Mouse (Mus musculus): ENCODE measurements at regions not wholly inside any gene's neighbourhood (a gene's known extent, or its start where the extent isn't known, plus 50 kb on each side); places are given as distances from the start of the nearest gene placed in this dataset.

- no peak for TF ChIP-seq CTCF (IDR thresholded peaks at IDR 0.05)
- TF ChIP-seq POLR2A (IDR thresholded peaks at IDR 0.05; ENCODE audit: insufficient read depth, low read depth, low read length) = no peak
Measured at GRCm38 (mm10) chr3:41444243-41444753, 111.2 kb upstream of the Jade1 start.

Measured in heart, adult 2 months (tissue).